Mouse (Mus musculus) testis, postnatal 14 days (tissue): ENCODE measurements at regions not wholly inside any gene's neighbourhood (a gene's known extent, or its start where the extent isn't known, plus 50 kb on each side); places are given as distances from the start of the nearest gene placed in this dataset.

Experiments
- DNase-seq: peaks from one replicate; pipeline ENCODE4 v3.0.0; 2021; ENCODE audit warnings: low spot score

- no peak for DNase-seq
These were observed 275.8 kb downstream of the Gm19410 start for GRCm38 (mm10) chr8:36041222-36041864.

DNA sequence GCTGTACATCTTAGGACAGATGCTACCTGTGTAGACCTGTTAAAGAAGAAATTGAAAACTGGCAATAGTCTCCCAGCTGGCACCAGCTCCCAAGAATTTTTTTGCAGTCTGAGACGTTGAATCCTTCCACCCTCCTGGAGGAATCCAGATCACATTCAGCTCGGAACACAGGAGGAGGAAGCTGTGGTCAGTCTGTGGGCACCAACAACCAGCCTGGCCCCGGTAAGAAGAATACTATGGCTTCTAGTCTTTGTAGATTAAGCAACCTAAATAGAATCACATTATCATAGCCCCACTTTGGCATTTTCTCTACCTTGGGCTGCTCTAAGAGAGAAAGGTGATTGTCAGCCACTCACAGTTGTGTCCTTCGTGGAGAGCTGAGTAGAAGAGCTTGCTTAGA, 277.0 kb downstream of the Gm19410 start:
- no peak for DNase-seq
